Mouse (Mus musculus): ENCODE results near the gene Gdf7.
A peak's percentile ranks its signal among the peaks of the same experiment; 100 is the strongest.

Gdf7 gene

DNA sequence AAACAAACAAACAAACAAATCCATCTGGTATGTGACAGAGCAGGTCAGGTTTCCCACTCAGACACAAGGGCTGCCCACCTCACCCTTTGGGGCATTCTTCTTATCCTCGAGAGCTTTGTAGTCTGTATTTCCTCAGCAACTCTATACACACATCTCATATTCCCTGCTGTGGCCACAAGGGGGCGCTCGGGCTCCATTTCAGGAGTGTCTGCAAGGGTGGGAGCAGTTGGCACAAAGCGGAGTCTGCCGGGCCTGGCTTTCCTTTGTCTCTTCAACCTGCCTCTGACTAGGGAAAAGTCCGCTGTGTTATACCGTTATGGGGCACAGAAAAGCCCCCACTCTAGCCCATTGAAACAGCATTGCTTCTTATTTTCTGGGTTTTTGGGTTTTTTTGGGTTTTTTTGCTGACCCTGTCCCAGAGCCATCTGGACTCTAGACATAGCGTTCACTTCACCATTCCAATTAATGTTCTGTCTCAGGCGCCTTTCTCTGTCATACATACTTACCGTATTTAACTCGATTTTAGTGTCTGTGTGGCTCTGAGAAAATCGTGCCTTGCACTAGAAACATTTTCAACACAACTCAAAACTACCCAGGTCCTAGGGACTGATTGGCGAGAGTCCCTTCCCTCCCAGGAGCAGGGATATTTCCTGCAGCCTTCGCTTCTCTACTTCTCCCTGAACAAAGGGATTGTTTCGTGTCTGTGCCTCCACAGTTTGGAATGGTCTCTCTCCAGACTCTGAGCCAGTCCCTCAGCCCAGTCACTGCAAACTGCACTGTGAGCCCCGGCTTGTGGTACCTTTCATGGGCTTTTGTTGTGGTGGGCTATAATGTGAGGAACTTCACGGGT is 25.3 kb upstream of the Gdf7 start:
- peak; percentile 97 for DNase-seq (ENCODE audit: low spot score)

GRCm38 (mm10) chr12:8325943-8326522 is 24.3 kb upstream of the Gdf7 start:
- no peak for DNase-seq (ENCODE audit: low spot score)

DNA sequence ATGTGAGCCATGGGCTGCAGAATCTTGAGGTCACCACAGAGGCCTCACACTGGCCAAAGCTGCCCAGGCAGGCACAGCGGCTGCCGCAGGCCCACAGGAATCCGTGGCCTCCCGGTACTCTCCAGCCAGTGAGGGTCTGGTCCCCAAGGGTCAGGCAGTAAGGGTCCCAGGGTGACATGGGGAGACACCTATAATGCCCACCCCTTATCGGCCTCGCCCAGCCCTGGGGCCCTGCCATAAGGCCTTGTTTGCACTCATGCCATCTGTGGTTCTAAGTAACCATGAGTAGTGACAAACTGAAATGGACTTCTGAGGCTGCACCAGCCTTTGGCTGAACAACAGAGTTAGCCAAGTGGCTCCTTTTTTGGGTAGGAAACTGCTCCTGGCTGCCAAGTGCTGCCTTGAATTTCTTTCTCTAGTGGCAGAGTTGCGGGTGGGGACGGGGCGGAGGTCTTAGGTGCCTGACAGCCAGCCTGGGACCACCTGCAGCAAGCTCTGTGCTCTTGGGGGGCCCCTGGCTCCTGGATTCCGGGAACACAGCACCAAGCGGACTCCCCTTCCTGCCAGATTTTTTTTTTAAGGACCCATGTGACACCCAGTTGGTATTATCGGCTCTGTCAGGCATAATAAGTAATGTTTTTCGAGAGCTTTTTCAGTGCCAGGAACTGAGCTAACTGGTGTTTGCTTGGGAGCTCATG is 23.6 kb upstream of the Gdf7 start:
- DNase-seq (ENCODE audit: low spot score): no peak

DNA sequence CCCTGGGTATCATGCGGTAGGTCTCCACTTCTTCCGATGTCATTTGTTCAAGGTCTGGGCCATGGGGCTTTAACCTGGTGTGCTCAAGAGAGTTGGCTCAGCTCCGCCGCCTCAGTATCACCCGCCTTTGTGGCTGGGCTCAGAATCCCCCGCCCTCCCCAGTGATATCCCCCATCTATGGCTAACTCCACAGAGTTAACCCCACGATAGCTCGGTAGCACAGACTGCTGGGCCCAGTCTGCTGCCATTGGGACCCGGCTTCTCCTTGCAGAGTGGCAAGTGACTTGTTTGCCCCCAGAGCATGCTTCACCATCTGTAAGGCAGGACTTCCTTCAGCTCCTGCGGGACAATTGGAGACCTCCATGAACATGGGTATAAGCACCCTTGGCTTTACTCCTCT is 22.3 kb upstream of the Gdf7 start:
- no peak for DNase-seq (ENCODE audit: low spot score)

DNA sequence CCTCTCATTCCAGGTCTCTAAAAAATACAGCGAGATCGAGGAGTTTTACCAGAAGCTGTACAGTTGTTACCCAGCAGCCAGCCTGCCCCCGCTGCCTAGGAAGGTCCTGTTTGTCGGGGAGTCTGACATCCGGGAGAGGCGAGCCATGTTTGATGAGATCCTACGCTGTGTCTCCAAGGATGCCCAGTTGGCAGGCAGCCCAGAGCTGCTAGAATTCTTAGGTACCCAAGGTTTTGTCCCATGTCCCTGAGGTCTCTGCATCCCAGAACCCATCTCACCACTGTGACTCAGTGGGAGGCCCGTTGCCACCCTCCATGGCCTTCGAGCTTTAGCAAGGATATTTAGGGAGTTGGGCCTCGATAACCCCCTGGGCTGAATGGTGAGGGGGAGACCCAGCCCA is 19.8 kb upstream of the Gdf7 start:
- DNase-seq (ENCODE audit: low spot score): no peak

GRCm38 (mm10) chr12:8320084-8320713 is 18.4 kb upstream of the Gdf7 start:
- peak; percentile 84 for DNase-seq (ENCODE audit: low spot score)

DNA sequence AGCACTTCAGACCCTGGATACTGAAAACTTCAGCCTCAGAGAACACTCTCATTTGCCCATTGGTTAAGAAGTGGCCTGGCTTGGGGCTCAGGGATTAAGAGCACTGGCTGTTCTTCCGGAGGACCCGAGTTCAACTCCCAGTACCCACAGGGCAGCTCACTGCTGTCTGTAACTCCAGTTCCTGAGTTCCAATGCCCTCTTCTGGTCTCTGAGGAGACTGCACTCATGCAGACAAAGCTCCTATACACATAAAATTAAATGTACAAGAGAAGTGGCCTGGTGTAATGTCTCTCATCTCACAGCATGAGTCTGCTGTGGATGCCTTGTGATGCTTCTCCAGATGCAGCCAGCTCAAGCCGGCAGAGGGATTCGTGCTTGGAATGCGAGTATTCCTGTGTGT is 14.8 kb upstream of the Gdf7 start:
- no peak for DNase-seq (ENCODE audit: low spot score)

DNA sequence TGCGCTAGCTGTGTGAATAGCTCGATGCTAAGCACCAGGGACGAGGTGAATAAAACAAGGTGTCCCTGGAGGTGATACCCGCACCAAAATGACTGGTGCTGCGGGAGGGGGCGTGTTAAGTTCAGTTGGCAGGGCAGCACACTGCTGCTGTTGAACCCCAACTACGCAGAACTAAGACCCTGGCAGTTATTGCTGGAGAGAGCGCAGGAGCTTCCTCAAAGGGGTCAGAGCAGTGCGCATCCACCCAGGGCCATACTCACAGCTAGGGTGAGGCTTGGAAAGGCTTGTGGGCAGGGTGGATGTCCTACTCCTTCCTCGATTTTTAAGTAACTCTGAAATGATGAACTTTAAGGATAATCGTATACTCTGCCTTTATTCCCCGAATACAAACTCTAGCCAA is 12.0 kb upstream of the Gdf7 start:
- no peak for DNase-seq (ENCODE audit: low spot score)

DNA sequence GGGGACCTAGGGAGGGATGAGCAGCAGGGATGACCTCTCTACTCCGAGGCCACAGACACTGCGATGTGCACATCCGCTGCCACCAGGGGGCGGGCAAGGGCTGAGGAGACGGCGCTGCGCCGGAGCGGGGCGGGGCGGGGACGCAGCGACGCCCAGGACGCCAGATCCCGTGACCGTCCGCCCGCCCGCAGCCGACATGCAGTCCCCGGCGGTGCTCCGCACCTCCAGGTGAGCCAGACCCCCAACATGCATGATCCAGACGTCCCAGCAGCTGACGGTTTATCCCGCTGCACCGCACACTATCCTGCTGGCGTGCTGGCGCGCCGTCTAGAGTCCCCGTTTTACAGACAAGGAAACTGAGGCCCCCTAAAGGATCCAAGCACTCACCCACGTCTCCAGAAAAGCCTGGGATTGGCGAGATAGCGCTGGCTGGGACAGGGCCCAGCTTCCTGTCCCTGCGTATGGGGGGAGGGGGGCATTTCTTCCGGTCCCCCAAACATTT is 11.6 kb upstream of the Gdf7 start, which contains the start of gene Hs1bp3:
Hs1bp3 (plus strand) TSS at position 163 of the 502 bp plus-strand sequence.
- DNase-seq (ENCODE audit: low spot score): peak; percentile 93

GRCm38 (mm10) chr12:8312266-8312665 is 10.5 kb upstream of the Gdf7 start:
- DNase-seq (ENCODE audit: low spot score): no peak

DNA sequence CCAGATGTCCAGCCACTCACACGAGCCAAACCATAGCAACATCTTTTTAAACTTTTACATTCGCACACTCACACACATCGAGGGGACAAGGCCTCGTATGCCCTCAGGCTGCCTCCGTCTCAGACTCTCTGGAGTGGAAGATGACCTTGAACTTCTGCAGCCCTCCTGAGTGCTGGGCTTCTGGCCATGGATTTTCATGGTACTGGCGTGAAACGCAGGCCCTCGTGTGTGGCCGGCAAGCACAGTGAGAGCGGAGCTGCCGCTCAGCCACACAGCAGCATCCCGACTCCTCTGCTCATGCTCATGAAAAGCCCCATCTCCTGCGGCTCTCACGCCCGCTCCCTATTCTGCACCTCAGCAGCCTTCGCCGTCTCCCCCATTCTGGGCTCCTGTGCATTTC is 9.2 kb upstream of the Gdf7 start:
- DNase-seq (ENCODE audit: low spot score): no peak

GRCm38 (mm10) chr12:8306910-8307309 is 5.2 kb upstream of the Gdf7 start:
- no peak for DNase-seq (ENCODE audit: low spot score)

GRCm38 (mm10) chr12:8306432-8306831 is 4.7 kb upstream of the Gdf7 start:
- peak; percentile 90 for DNase-seq (ENCODE audit: low spot score)

DNA sequence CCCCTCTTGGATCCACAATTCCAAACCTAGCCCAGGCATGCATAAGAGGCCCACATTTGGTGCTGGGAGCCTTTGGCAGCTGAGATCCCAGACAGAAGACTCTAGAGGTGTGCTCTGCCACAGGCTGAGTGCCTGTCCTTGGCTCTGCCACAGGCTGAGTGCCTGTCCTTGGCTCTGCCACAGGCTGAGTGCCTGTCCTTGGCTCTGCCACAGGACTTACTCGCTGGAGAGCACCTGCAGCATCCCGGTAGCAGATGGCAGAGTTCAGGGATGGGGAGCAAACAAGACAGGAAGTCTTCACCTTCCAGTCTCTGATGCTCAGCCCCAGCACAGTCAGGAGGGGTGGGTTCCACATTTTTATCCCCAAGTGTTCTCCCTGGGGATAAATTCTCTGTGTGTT is 3.5 kb upstream of the Gdf7 start:
- DNase-seq (ENCODE audit: low spot score): no peak

- DNase-seq (ENCODE audit: low spot score): peak; percentile 43
These were observed 541 bp downstream of the Gdf7 start for GRCm38 (mm10) chr12:8301011-8301814.

GRCm38 (mm10) chr12:8300521-8300920 is 1.2 kb downstream of the Gdf7 start:
- DNase-seq (ENCODE audit: low spot score): no peak

DNA sequence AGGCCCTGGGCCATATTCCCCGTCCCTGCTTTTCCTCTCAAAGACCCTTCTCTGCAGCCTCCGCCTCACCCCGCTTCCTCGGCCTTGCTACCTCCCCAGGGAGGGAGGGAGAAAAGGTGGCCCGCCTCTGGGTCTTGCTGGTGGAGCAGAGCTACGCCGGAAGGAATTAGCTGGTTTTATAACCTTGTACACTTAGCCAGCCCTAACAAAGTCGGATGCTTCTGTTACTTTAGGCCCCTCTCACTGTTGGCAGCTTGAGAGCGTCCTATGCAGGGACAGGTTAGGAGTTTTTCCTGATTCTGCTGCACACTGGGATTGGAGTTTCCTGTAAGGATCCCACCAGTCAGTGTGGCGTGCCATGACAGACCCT is 1.7 kb downstream of the Gdf7 start:
- DNase-seq (ENCODE audit: low spot score): peak; percentile 42

- DNase-seq (ENCODE audit: low spot score): peak; percentile 41
These were observed 2.3 kb downstream of the Gdf7 start for GRCm38 (mm10) chr12:8299143-8300110.

DNA sequence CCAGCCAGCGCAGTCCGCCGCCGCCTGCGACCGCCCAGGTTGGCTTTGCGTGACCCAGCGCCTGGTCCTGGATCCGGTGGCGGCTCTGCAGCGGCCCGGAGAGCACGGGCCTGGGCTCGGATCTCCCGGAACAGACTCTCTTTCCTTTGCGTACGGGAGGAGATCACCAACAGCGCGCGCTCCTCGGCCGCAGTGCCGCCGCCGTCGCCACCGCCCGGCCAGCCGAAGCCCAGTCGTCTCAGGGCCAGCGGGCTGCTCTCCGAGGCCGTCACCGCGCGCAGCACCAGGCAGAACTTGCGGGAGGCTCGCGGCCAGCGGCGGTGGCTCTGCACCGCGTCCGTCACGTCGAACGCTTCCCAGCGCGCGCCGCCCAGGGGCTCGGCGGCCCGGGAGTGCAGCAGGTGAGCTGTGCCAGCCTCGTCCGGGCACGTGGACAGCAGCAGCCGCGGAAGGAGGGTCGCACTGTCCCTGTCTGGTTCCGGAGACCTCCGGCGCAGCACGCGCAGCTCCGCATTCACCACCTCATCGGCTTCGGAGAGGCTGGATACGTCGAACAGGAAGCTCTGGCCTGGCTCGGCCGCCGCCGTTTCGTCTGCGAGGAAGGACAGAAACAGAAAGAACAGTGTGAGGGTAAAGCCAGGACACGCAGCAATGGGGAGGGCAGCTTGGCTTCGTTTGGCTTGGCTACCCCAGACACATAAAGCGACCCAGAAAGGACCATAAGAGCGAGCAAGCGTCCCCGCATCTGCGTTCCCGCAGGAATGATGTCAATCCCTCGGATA is 3.2 kb downstream of the Gdf7 start:
- peak; percentile 28 for DNase-seq (ENCODE audit: low spot score)
